Mouse (Mus musculus) midbrain, embryonic 13.5 days (tissue): ENCODE data around the gene Pbx1. TPM values are rescaled to one million over a fixed set of nuclear protein-coding genes. Genes with fewer than 3 reads are reported as not detected.

Experiments used
- ATAC-seq: fragments of 200-750 bp; cut with Nextera tagmentation; 2 replicates; pipeline ENCODE4 v1.8.0; 2017; ENCODE audit warnings: mild to moderate bottlenecking, moderate TSS enrichment, moderate library complexity
- H3K27ac ChIP-seq: fragments of 300-500 bp; sonication (generic); 2 replicates; pipeline ENCODE4 v1.5.1; 2015; ENCODE audit warnings: inconsistent platforms, mild to moderate bottlenecking, moderate library complexity
- H3K27me3 ChIP-seq: fragments of 300-500 bp; sonication (generic); 2 replicates; pipeline ENCODE4 v1.6.1; 2015; ENCODE audit warnings: mild to moderate bottlenecking, inconsistent platforms
- H3K36me3 ChIP-seq: fragments of 300-500 bp; sonication (generic); 2 replicates; pipeline ENCODE4 v1.6.1; 2015; ENCODE audit warnings: mild to moderate bottlenecking, inconsistent platforms
- H3K4me1 ChIP-seq: fragments of 300-500 bp; sonication (generic); replicated peaks from 2 replicates; pipeline ENCODE4 v1.6.1; 2015; ENCODE audit warnings: inconsistent platforms
- H3K4me2 ChIP-seq: fragments of 300-500 bp; sonication (generic); replicated peaks from 2 replicates; pipeline ENCODE4 v1.6.1; 2015; ENCODE audit warnings: moderate library complexity, mild to moderate bottlenecking, inconsistent platforms
- H3K4me3 ChIP-seq: fragments of 300-500 bp; sonication (generic); replicated peaks from 2 replicates; pipeline ENCODE4 v1.5.1; 2015; ENCODE audit warnings: mild to moderate bottlenecking, inconsistent platforms
- H3K9ac ChIP-seq: fragments of 300-500 bp; sonication (generic); replicated peaks from 2 replicates; pipeline ENCODE4 v1.6.1; 2015; ENCODE audit warnings: mild to moderate bottlenecking, inconsistent platforms
- H3K9me3 ChIP-seq: fragments of 300-500 bp; sonication (generic); 2 replicates; pipeline ENCODE4 v1.6.1; 2016; ENCODE audit warnings: mild to moderate bottlenecking, inconsistent platforms
- WGBS: fragments of 180-500 bp; shearing (Covaris S2); methylation state at CpG from one replicate; pipeline ENCODE4 v1.1.7; 2015; 5-methylcytosine and 5-hydroxymethylcytosine counted together
- polyA plus RNA-seq: library from polyadenylated mRNA; unstranded; fragments of >200 nt; fragmentation: Nextera tagmentation; extraction: Ambion mirVana; gene quantifications from 2 replicates; pipeline ENCODE4 v1.2.1, GENCODE M21; 2015

The Pbx1 gene
- polyA plus RNA-seq, 1 experiment from 2014 or later: 91.4 TPM

DNA sequence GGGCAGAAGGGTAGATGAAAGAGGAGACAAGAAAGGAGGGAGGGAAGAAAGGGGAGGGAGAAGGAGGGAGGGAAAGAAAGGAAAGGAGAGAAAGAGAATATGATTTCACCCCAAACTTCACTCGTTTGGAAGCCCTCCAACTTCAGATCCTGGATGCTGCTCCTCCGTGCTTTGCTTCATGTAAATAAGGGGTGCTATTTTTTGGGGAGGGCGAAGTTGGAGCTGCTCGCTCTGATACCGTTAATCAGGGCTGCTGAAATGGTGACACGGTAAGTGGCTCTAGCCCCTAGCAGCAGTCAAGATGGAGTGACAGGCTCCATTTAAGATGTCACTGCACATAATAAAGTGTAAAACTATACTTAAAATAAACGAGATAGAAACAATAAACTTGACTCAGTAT lies 190.8 kb downstream of the Pbx1 start:
- Histone ChIP-seq H3K36me3 (no peaks in the 10 kb centered on the region), H3K9ac (no peak overlapping the region), H3K27ac (peak overlapping the region; percentile 69), H3K4me2 (peak overlapping the region; percentile 24), H3K27me3 (no peaks in the 10 kb centered on the region), H3K4me3 (no peak overlapping the region), H3K4me1 (peaks cover 88% of the 10 kb centered on the region), H3K9me3 (no peaks in the 10 kb centered on the region)
- 20% methylated on average over 7 of the region's 7 CpGs for WGBS
- 0 out of 2 replicates have a peak, but pooled peaks have one; percentile 3 for ATAC-seq

DNA sequence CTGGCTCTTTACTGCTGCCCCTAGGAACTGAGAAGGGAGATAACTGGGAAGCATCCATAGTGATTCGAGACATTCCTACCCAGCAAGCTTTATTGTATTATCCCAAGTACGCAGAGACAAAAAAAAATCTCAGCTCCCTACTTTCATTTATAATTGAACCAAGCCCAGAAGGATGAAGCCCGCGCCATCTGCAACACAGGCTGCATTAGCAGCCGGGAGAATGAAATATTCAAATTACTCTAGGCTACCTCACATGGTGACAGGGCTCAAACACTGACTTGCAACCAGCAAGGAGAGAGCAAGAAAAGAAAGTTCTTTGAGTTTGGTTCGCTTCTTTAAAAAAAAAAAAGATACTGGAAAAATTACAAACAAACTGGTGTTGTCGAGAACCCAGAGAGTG lies 191.2 kb downstream of the Pbx1 start:
- Histone ChIP-seq H3K4me1 (peaks cover 87% of the 10 kb centered on the region), H3K27ac (peak overlapping the region; percentile 69), H3K9me3 (no peaks in the 10 kb centered on the region), H3K36me3 (no peaks in the 10 kb centered on the region), H3K4me2 (0 out of 2 replicates have a peak overlapping the region, but pooled peaks have one; percentile 24), H3K4me3 (no peak overlapping the region), H3K27me3 (no peaks in the 10 kb centered on the region), H3K9ac (no peak overlapping the region)
- 16% methylated on average over 7 of the region's 7 CpGs for WGBS
- no peak for ATAC-seq

DNA sequence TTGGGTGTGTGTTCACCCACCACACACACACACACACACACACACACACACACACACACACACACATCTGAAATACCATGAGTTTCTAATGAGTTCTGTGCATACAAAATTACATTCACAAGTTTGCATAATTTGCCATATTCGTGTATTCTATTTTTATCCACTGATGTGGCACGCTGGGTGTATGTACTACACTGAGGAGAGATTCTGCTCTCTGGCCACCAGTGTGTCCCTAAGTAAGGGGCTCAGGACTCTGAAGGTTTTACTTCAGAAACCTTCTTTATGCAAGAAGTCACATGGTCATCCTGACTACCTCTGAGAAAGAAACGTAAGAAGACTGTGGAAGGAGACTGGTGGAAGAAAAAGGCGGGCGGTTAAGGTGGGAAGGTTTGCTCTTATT lies 191.7 kb downstream of the Pbx1 start:
- Histone ChIP-seq H3K27ac (peak overlapping the region; percentile 69), H3K9ac (no peak overlapping the region), H3K36me3 (no peaks in the 10 kb centered on the region), H3K4me1 (peaks cover 87% of the 10 kb centered on the region), H3K9me3 (no peaks in the 10 kb centered on the region), H3K4me2 (0 out of 2 replicates have a peak overlapping the region, but pooled peaks have one; percentile 24), H3K4me3 (no peak overlapping the region), H3K27me3 (no peaks in the 10 kb centered on the region)
- no peak for ATAC-seq
- WGBS: 66% methylated on average over 5 of the region's 5 CpGs

DNA sequence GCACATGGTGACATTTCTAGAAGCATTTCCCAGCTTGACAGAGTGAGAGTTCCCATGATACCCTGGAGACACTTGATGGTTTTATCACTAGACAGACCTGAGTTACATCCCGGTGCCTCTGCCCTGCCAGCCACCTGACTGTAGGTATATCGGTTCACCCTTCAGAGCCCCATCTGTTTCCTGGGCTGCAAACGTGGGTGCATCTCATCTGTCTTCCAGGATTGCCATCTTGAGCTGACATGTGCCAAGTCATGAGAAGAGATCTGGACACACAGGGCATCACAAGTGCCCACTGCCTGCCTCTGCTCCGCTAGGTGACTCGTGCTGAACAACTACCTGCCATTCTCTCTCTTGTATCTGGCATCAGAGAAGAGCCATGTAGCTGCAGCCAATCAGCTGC lies 196.0 kb downstream of the Pbx1 start:
- H3K36me3 ChIP-seq: no peaks in the 10 kb centered on the region
- H3K4me1 ChIP-seq: peaks cover 64% of the 10 kb centered on the region
- H3K27ac ChIP-seq: no peak overlapping the region
- H3K9me3 ChIP-seq: no peaks in the 10 kb centered on the region
- H3K4me2 ChIP-seq: no peak overlapping the region
- H3K4me3 ChIP-seq: no peak overlapping the region
- no peak overlapping the region for H3K9ac ChIP-seq
- H3K27me3 ChIP-seq: no peaks in the 10 kb centered on the region
- WGBS: 90% methylated on average over 5 of the region's 5 CpGs
- no peak for ATAC-seq

DNA sequence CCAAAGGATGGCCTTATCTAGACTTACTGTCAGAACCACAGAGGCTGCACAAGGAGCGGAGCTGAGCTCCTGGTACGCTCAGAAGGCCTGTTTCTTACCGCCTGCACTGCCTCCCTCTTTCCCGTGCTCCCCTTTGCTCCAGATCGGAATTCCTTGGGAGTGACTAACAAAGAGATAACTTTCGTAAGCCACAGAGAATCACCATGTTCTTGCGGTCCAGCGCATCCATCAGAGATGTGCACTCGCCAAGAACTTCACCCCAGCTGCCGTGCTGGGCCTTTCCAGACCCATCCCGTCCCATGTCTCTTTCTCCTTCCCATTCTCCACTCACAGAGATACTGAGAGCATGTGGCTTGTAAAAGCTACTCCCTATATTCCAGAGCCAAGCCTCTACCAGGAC lies 197.7 kb downstream of the Pbx1 start:
- H3K27me3 ChIP-seq: no peaks in the 10 kb centered on the region
- H3K27ac ChIP-seq: no peak overlapping the region
- no peaks in the 10 kb centered on the region for H3K9me3 ChIP-seq
- no peak overlapping the region for H3K9ac ChIP-seq
- H3K36me3 ChIP-seq: no peaks in the 10 kb centered on the region
- H3K4me2 ChIP-seq: no peak overlapping the region
- H3K4me1 ChIP-seq: peaks cover 63% of the 10 kb centered on the region
- no peak overlapping the region for H3K4me3 ChIP-seq
- no peak for ATAC-seq
- 61% methylated on average over 11 of the region's 11 CpGs for WGBS

DNA sequence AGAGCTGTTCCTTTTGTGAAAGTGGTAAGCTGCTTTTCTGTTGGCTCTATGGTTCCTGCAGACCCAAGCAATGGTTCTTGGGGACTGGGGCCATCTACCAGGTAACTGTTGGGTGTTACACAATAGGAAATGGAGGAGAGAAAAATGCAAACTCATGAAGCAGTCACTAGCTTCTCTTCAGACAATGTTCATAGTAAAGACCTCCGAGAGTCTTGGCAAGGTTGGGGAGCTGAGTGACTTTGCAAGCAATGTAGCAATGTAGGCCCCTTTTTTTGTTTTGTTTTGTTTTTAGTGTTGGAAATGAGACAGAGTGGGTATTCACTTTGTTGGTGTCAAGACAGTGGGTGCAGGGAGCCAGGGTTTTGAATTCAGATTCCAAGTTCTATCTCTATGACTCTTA lies 198.9 kb downstream of the Pbx1 start:
- ATAC-seq: no peak
- no peak overlapping the region for H3K9ac ChIP-seq
- H3K36me3 ChIP-seq: no peaks in the 10 kb centered on the region
- peaks cover 63% of the 10 kb centered on the region for H3K4me1 ChIP-seq
- no peaks in the 10 kb centered on the region for H3K27me3 ChIP-seq
- H3K9me3 ChIP-seq: no peaks in the 10 kb centered on the region
- 100% methylated on average over 1 of the region's 1 CpGs for WGBS
- no peak overlapping the region for H3K4me3 ChIP-seq
- H3K4me2 ChIP-seq: no peak overlapping the region
- no peak overlapping the region; the same call in 1 of the 2 replicates for H3K27ac ChIP-seq

DNA sequence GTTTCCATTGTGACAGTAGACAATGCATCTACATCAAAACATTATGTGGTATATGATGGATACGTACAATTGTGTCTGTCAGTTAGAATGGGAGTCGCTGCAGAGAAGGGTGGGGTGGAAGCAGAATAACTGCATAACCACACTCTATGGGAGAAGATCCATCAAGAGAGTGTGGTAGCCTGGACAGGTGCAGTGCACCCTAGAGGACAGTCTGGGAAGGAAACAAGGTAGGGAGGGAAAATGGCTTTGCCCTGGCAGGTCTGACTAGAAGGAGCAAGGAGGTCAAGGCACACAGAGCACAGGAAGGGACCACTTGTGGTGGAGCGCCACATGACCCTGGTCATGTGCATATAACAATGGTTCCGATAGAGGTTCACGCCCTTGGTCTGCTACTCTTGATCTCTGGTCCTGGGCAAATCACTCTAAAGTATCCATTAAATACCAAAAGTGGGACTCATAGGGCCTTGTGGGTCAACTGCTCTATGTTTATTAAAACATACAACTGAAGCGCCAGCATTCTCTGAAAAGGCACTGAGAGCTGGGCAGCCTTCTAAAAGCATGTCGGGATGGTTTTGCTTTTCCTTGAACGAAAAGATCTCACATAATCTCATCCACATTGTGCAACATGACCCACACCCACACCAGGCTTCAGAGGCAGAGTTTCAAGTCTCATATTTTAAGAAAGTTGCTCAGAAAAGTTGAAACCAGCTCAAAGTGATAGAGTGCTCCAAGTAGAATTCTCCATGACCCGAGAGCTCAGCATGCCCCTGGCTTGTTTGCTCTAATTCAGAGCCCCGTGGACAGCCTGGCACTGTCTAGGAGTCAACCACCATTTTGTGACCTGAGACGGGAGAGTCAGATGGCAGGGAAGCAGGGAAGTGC lies 200.3 kb downstream of the Pbx1 start:
- H3K4me1 ChIP-seq: peaks cover 61% of the 10 kb centered on the region

DNA sequence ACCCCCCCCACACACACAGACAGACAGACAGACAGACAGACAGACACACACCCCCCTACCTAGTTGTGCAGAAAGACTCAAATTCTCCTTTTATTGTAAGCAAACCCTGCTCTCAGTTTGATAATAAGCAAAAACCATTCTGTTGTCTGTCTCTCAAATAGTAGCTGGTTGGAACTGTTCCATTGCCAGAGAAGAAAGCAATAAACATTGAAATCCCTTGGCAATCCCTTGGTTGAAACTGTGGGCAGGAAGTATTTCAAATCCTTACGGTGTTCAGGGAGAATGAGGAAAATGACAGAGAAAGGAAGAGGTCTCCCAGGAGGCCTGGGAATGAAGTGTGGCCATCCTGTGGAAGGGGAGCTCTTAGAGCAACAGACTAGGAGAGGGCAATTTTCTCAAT lies 201.2 kb downstream of the Pbx1 start:
- H3K9ac ChIP-seq: no peak overlapping the region

More for the DNA sequence above, 200.3 kb downstream of the Pbx1 start:
- H3K4me3 ChIP-seq: no peak overlapping the region
- 95% methylated on average over 11 of the region's 11 CpGs for whole genome bisulfite sequencing
- H3K9me3 ChIP-seq: no peaks in the 10 kb centered on the region
- ATAC-seq: peak; percentile 27; the same call in 1 of the 2 replicates
- H3K4me2 ChIP-seq: no peak overlapping the region
- H3K9ac ChIP-seq: no peak overlapping the region
- H3K27me3 ChIP-seq: no peaks in the 10 kb centered on the region
- no peaks in the 10 kb centered on the region for H3K36me3 ChIP-seq
- H3K27ac ChIP-seq: 0 out of 2 replicates have a peak overlapping the region, but pooled peaks have one; percentile 20

DNA sequence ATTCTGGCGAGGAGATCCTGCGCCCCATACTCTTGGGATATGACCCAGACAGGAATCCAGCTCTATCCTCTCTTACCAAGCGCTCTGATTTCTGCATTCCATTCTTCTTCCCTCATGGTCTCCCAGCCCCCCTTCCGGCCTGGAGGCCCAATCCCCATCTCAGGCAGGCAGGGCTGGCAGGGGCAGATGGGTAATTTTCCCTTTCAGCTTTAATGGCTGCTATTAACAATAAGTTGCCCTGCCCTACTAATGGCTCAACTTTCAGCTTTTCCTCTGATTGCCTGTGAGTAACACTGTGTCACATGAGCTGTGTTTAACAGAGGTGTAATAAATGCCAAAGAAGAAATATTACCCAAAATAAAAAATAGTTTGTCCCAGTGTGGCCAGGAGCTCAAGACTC lies 201.9 kb downstream of the Pbx1 start:
- Histone ChIP-seq H3K9me3 (no peaks in the 10 kb centered on the region), H3K9ac (no peak overlapping the region), H3K4me3 (no peak overlapping the region), H3K4me2 (no peak overlapping the region), H3K27me3 (no peaks in the 10 kb centered on the region), H3K27ac (peak overlapping the region; percentile 45), H3K4me1 (peaks cover 64% of the 10 kb centered on the region), H3K36me3 (no peaks in the 10 kb centered on the region)
- WGBS: 60% methylated on average over 4 of the region's 4 CpGs
- ATAC-seq: no peak

More for the DNA sequence above, 201.2 kb downstream of the Pbx1 start:
- Histone ChIP-seq H3K4me1 (peaks cover 63% of the 10 kb centered on the region), H3K27ac (peak overlapping the region; percentile 41), H3K9me3 (no peaks in the 10 kb centered on the region), H3K36me3 (no peaks in the 10 kb centered on the region), H3K4me2 (no peak overlapping the region), H3K27me3 (no peaks in the 10 kb centered on the region), H3K4me3 (no peak overlapping the region)
- ATAC-seq: no peak
- WGBS: 49% methylated on average over 1 of the region's 1 CpGs

DNA sequence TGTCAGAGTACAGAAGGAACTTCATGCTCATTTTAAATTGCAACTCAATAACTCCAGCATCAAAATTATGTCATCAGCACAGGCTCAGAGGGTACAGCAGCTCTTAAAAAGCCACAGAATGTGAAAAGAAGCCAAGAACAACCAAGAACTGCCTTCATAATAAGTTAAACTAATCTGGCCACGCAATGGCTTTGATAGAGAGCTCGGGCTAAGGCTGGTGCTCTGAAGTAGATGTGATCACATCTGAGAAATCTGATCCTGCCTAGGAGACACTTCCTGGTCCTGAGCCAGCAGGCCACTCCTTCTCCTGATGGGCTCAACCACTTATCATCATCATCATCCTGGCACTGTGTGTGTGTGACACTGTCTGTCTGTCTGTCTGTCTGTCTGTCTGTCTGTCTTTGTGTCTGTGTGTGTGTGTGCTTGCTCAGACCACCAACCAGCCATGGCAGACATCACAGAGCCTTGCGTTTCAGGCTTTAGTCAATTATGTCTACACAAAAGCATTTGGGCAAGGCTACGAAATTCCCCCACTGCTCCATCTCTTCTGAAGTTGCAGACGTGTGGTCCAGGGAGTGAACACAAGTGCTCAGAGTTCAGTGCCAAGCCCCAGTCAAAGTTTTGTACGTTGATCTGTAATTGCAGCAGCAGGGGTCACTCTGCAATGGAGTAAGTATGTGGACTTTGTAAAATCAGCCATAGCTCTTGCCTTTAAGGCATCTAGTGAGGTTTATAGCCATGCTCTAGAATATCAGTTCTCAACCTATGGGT lies 203.1 kb downstream of the Pbx1 start:
- Histone ChIP-seq H3K4me2 (no peak overlapping the region), H3K36me3 (no peaks in the 10 kb centered on the region), H3K27ac (no peak overlapping the region), H3K4me1 (peaks cover 70% of the 10 kb centered on the region), H3K27me3 (0 out of 2 replicates have a peak, but pooled peaks cover 3% of the 10 kb centered on the region), H3K9me3 (no peaks in the 10 kb centered on the region), H3K4me3 (no peak overlapping the region), H3K9ac (no peak overlapping the region)
- ATAC-seq: no peak
- 83% methylated on average over 6 of the region's 6 CpGs for WGBS

DNA sequence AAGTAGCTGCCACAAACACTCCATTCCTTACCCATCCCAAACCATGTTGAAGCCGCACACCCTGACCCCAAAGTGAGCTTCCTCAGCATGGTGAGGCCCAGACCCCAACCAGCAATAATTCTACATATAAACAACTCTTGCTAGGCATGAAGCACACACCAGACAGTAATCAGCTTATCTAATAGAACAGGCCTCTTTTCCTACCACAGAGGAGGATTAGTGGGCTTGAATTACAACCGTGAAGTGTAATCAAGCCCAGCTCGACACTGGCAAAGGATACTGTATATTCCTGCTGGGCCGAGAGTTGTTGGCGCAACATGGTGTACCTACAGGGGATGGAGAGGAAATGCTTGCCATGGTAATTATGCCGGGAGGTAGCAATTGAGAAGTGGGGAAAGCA lies 205.9 kb downstream of the Pbx1 start:
- Histone ChIP-seq H3K36me3 (no peaks in the 10 kb centered on the region), H3K27me3 (peaks cover 10% of the 10 kb centered on the region; the same call in 1 of the 2 replicates), H3K4me2 (no peak overlapping the region), H3K9ac (no peak overlapping the region), H3K4me3 (no peak overlapping the region), H3K9me3 (no peaks in the 10 kb centered on the region), H3K27ac (peak overlapping the region; percentile 70), H3K4me1 (peaks cover 84% of the 10 kb centered on the region)
- peak; percentile 68 for ATAC-seq
- 31% methylated on average over 6 of the region's 6 CpGs for WGBS

DNA sequence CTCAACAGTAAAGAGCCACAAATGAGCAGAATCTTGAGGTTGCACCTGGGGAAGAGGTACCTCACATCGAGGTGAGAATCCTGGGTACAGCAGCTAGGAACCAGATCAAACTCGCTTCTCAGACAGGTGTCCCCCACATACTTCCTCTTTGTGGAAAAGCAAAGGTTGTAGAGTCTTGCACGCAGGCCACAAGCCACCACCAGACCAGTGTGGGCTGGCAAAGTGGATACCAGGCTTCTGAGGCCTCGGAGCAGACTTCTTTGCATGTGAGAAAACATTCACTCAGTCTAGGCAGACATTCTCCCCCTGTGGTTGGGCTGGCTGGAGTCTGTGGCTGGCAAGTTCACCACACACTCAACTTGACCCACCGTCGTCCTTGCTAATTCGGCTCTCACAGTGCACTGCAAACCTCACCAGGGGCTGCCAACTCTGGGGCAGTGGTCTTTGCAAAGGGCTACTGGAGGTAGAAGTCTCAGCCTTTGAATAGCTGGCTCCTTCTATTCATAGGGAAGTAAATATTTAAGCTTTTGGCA lies 206.4 kb downstream of the Pbx1 start:
- ATAC-seq: 0 out of 2 replicates have a peak, but pooled peaks have one; percentile 12
- Histone ChIP-seq H3K4me2 (no peak overlapping the region), H3K27ac (peak overlapping the region; percentile 70), H3K4me3 (no peak overlapping the region), H3K27me3 (peaks cover 10% of the 10 kb centered on the region; the same call in 1 of the 2 replicates), H3K4me1 (peaks cover 84% of the 10 kb centered on the region), H3K9ac (no peak overlapping the region), H3K9me3 (no peaks in the 10 kb centered on the region), H3K36me3 (no peaks in the 10 kb centered on the region)
- WGBS: 88% methylated on average over 7 of the region's 7 CpGs
